Comparison of ENCODE assay signal across 20 mouse cellular contexts in the genomic region with DNA sequence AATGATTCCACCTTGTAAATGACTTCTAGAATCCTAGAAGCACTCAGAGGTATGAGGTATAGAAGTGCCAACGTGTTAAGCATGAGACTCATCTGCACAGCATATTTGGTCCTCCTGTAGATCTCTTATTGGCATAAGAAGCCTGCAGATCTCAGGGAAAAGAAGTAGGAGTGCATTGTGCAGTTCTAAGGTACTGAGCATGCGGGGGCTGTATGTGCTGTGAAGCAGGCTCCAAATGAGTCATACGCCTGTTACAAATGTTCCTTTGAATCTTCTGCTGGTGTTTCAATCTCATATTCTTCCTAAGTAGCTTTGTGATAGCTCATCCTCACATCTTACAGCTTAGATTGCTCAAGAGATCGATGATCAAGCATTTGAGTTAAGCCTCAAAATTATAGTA.
DNase-seq lines count a peak whose midpoint lies in the region; ATAC-seq and TF ChIP-seq lines count a peak whose summit lies in the region.
"Had no signal": no experiment of that assay in that cellular context is flagged by ENCODE, and none has a peak within 500 bp of the region (broad histone marks: within the 10 kb centered on the region; RNA-seq: fewer than 3 reads in every experiment).

No protein-coding gene starts in this region.

- no peaks in the 10 kb centered on the region for H3K27me3 ChIP-seq in kidney, adult 2 months (replicated peaks; ENCODE audit: control insufficient read depth, insufficient read depth, low read length)
- H3K27me3 ChIP-seq in heart, adult 2 months (ENCODE audit: control insufficient read depth, insufficient read depth, low read length) = no peaks in the 10 kb centered on the region
- H3K27me3 ChIP-seq in midbrain, postnatal 0 days (ENCODE audit: insufficient read depth, low read length) = no peaks in the 10 kb centered on the region
- H3K27me3 ChIP-seq: CH12.LX; heart, embryonic 15.5 days had no signal

- TF ChIP-seq CTCF in kidney, adult 2 months (conservative IDR thresholded peaks at IDR 0.05; ENCODE audit: insufficient read depth, insufficient read length, low read depth, low read length) = no peak
- no peak for TF ChIP-seq CTCF in heart, adult 2 months (IDR thresholded peaks at IDR 0.05)
- no peak for TF ChIP-seq CTCF in midbrain, postnatal 0 days (IDR thresholded peaks at IDR 0.05)

- ATAC-seq in midbrain, postnatal 0 days (ENCODE audit: low FRiP score) = no peak
- ATAC-seq: hindbrain, postnatal 0 days; liver, postnatal 0 days had no signal

- H3K4me1 ChIP-seq in kidney, adult 2 months (ENCODE audit: control insufficient read depth, insufficient read depth, low read length) = no peaks in the 10 kb centered on the region
- H3K4me1 ChIP-seq in heart, adult 2 months (ENCODE audit: control insufficient read depth, insufficient read depth, low read length) = no peaks in the 10 kb centered on the region; the same call in 1 of the 2 replicates
- H3K4me1 ChIP-seq in midbrain, postnatal 0 days (ENCODE audit: insufficient read depth, low read length) = no peaks in the 10 kb centered on the region
- H3K4me1 ChIP-seq: heart, embryonic 15.5 days had no signal

- H3K4me3 ChIP-seq in kidney, adult 2 months (ENCODE audit: insufficient read depth, low read depth, low read length) = no peak overlapping the region
- no peak overlapping the region for H3K4me3 ChIP-seq in heart, adult 2 months
- no peak overlapping the region for H3K4me3 ChIP-seq in midbrain, postnatal 0 days (ENCODE audit: low read depth, low read length)
- H3K4me3 ChIP-seq: heart, embryonic 15.5 days had no signal

- intact Hi-C loops in heart, adult 2 months (cut with DNase I) = no loop called here

- no peak for TF ChIP-seq POLR2A in kidney, adult 2 months (IDR thresholded peaks at IDR 0.05; ENCODE audit: low read depth, low read length)
- TF ChIP-seq POLR2A in heart, adult 2 months (IDR thresholded peaks at IDR 0.05; ENCODE audit: insufficient read depth, low read depth, low read length) = no peak

- no peak overlapping the region for H3K9ac ChIP-seq in heart, adult 2 months (ENCODE audit: low read depth, low read length)
- H3K9ac ChIP-seq in midbrain, postnatal 0 days (replicated peaks; ENCODE audit: low read length, poor library complexity, severe bottlenecking) = no peak overlapping the region
- H3K9ac ChIP-seq: heart, embryonic 15.5 days; liver, postnatal 0 days had no signal

- no peaks in the 10 kb centered on the region for H3K36me3 ChIP-seq in kidney, adult 2 months (ENCODE audit: control insufficient read depth, insufficient read depth, low read length)
- H3K36me3 ChIP-seq in heart, adult 2 months (ENCODE audit: control insufficient read depth, insufficient read depth, low read length) = no peaks in the 10 kb centered on the region
- no peaks in the 10 kb centered on the region for H3K36me3 ChIP-seq in midbrain, postnatal 0 days (ENCODE audit: insufficient read depth, low read length)
- H3K36me3 ChIP-seq: heart, embryonic 15.5 days had no signal

- H3K27ac ChIP-seq in kidney, adult 2 months (ENCODE audit: insufficient read depth, low read depth, low read length) = no peak overlapping the region
- H3K27ac ChIP-seq in heart, adult 2 months = no peak overlapping the region
- no peak overlapping the region for H3K27ac ChIP-seq in midbrain, postnatal 0 days (ENCODE audit: low read depth, low read length)
- H3K27ac ChIP-seq: heart, embryonic 15.5 days; hindbrain, postnatal 0 days had no signal

- TF ChIP-seq EP300 in heart, adult 2 months (IDR thresholded peaks at IDR 0.05; ENCODE audit: insufficient read depth, low read depth, low read length) = no peak

- no peak overlapping the region for H3K4me2 ChIP-seq in midbrain, postnatal 0 days (ENCODE audit: low read depth, low read length, poor library complexity, severe bottlenecking)
- H3K4me2 ChIP-seq: heart, embryonic 15.5 days had no signal

- peak; percentile 85 for DNase-seq in right cerebral cortex, adult 18-20 months
- no peak for DNase-seq in right cerebral cortex, postnatal 4 days
- peak; percentile 80 for DNase-seq in layer of hippocampus, adult 9-11 months
- peak; percentile 69 to 76 for DNase-seq in right cerebral cortex, adult 2 months (ENCODE audit: low spot score in 2 of 2)
- DNase-seq in kidney, adult 2 months = no peak
- DNase-seq in heart, adult 2 months = no peak
- no peak for DNase-seq in midbrain, postnatal 0 days (ENCODE audit: low spot score)
- DNase-seq: adrenal gland, postnatal 14 days; cerebellum, adult 11 months; cerebellum, postnatal 36 days; gastrocnemius, postnatal 14 days; heart, adult 18-20 months; kidney, adult 18-20 months; kidney, postnatal 14 days; liver, postnatal 0 days; lung, postnatal 4 days; thymus, adult 18-20 months had no signal

- WGBS in kidney, adult 2 months = 84% methylated on average over 4 of the region's 4 CpGs
- 75% methylated on average over 4 of the region's 4 CpGs for WGBS in heart, adult 2 months
- WGBS in midbrain, postnatal 0 days = 88% methylated on average over 4 of the region's 4 CpGs

- no peaks in the 10 kb centered on the region for H3K9me3 ChIP-seq in midbrain, postnatal 0 days (ENCODE audit: low read length)
- H3K9me3 ChIP-seq: heart, embryonic 15.5 days had no signal

- no peaks in the 10 kb centered on the region for H3K79me2 ChIP-seq in heart, adult 2 months (replicated peaks; ENCODE audit: control insufficient read depth, insufficient read depth, low read length)

Comparison
In these comparisons a context has a peak if more than half of its experiments do, and no peak if none do; other contexts are left out.
1. DNase-seq: peak in right cerebral cortex, adult 18-20 months (single experiment), layer of hippocampus, adult 9-11 months (single experiment) and right cerebral cortex, adult 2 months (2 of 2); none in right cerebral cortex, postnatal 4 days (single experiment), kidney, adult 2 months (single experiment), heart, adult 2 months (0 of 2) and midbrain, postnatal 0 days (single experiment).